Mouse (Mus musculus): ENCODE results near the gene Tekt1.

GRCm38 (mm10) chr11:72338437-72338871 is 23.8 kb downstream of the Tekt1 start:
- no peak for TF ChIP-seq CTCF (IDR thresholded peaks at IDR 0.05; ENCODE audit: extremely low read depth, insufficient read length, insufficient replicate concordance, low read depth, low read length)
- TF ChIP-seq POLR2A (IDR thresholded peaks at IDR 0.05; ENCODE audit: low read depth, low read length): no peak
